Mouse (Mus musculus) testis, adult 2 months (tissue): Measurements from ENCODE around the gene Pacsin1. TPM values are rescaled to one million over a fixed set of nuclear protein-coding genes. Genes with fewer than 3 reads are reported as not detected.
"Not testable (repeated sequence)": the region's sequence is repeated elsewhere in the genome, so short reads cannot be mapped to it uniquely, and the experiment has no call there.

Experiments
- H3K27ac ChIP-seq: fragments of 200-500 bp; 2 replicates; pipeline ENCODE4 v1.5.1; 2012; ENCODE audit warnings: low read depth, low read length; ENCODE audit not compliant: control insufficient read depth, insufficient read depth
- H3K27me3 ChIP-seq: fragments of 200-500 bp; 2 replicates; pipeline ENCODE4 v1.6.1; 2012; ENCODE audit warnings: mild to moderate bottlenecking, low read length, moderate library complexity; ENCODE audit not compliant: control insufficient read depth, insufficient read depth
- H3K36me3 ChIP-seq: fragments of 200-500 bp; 2 replicates; pipeline ENCODE4 v1.6.1; 2012; ENCODE audit warnings: mild to moderate bottlenecking, low read length; ENCODE audit not compliant: control insufficient read depth, insufficient read depth
- H3K4me1 ChIP-seq: fragments of 200-500 bp; 2 replicates; pipeline ENCODE4 v1.6.1; 2012; ENCODE audit warnings: low read length; ENCODE audit not compliant: control insufficient read depth, insufficient read depth
- H3K4me3 ChIP-seq: fragments of 200-500 bp; 2 replicates; pipeline ENCODE4 v1.5.1; 2012; ENCODE audit warnings: low read depth, mild to moderate bottlenecking, low read length, moderate library complexity, mixed read lengths; ENCODE audit not compliant: control insufficient read depth
- CTCF ChIP-seq: fragments of 200-500 bp; IDR thresholded peaks from 2 replicates; pipeline ENCODE4 v1.5.1; 2012; ENCODE audit warnings: low read depth, mild to moderate bottlenecking, inconsistent platforms, low read length, moderate library complexity; ENCODE audit not compliant: control insufficient read depth, insufficient read depth, insufficient replicate concordance
- POLR2A ChIP-seq: fragments of 200-500 bp; IDR thresholded peaks from 2 replicates; pipeline ENCODE4 v1.6.1; 2012; ENCODE audit warnings: low read depth, mild to moderate bottlenecking, inconsistent platforms, low read length, moderate library complexity; ENCODE audit not compliant: control insufficient read depth
- polyA plus RNA-seq: library from polyadenylated mRNA; depleted of rRNA; stranded (reverse); fragments of >200 nt; gene quantifications from 2 replicates; pipeline ENCODE4 v1.2.3, GENCODE M21; 2012

Pacsin1 gene
- polyA plus RNA-seq, 1 experiment: 9.6 TPM

GRCm38 (mm10) chr17:27627451-27627850 is 27.9 kb upstream of the Pacsin1 start:
- H3K4me3 ChIP-seq: no peak overlapping the region
- peaks cover 5% of the 10 kb centered on the region for H3K36me3 ChIP-seq
- TF ChIP-seq POLR2A: no peak
- TF ChIP-seq CTCF: peak; percentile 8; the same call in 1 of the 2 replicates
- peaks cover 5% of the 10 kb centered on the region for H3K4me1 ChIP-seq
- H3K27me3 ChIP-seq: no peaks in the 10 kb centered on the region
- no peak overlapping the region for H3K27ac ChIP-seq

GRCm38 (mm10) chr17:27628376-27628775 is 26.9 kb upstream of the Pacsin1 start:
- Histone ChIP-seq H3K27me3 (no peaks in the 10 kb centered on the region), H3K36me3 (peaks cover 5% of the 10 kb centered on the region), H3K4me1 (peaks cover 5% of the 10 kb centered on the region), H3K27ac (no peak overlapping the region), H3K4me3 (no peak overlapping the region)
- TF ChIP-seq CTCF: no peak
- no peak for TF ChIP-seq POLR2A

GRCm38 (mm10) chr17:27629249-27630020 is 25.9 kb upstream of the Pacsin1 start:
- Histone ChIP-seq H3K4me1 (peaks cover 2% of the 10 kb centered on the region), H3K27ac (no peak overlapping the region), H3K27me3 (no peaks in the 10 kb centered on the region), H3K36me3 (peaks cover 5% of the 10 kb centered on the region), H3K4me3 (no peak overlapping the region)
- peak; percentile 63; the same call in 1 of the 2 replicates for TF ChIP-seq CTCF
- no peak for TF ChIP-seq POLR2A

- peak; percentile 88 for TF ChIP-seq POLR2A
- TF ChIP-seq CTCF: no peak
- Histone ChIP-seq H3K4me1 (peaks cover 9% of the 10 kb centered on the region), H3K36me3 (peaks cover 5% of the 10 kb centered on the region), H3K27me3 (no peaks in the 10 kb centered on the region), H3K27ac (peak within 1 kb of the TSS; percentile 81), H3K4me3 (peak within 1 kb of the TSS; percentile 93)
These were observed 20.3 kb upstream of the Pacsin1 start, which contains the start of gene RPS10-NUDT3 for GRCm38 (mm10) chr17:27634871-27635574. Gene RPS10-NUDT3, minus strand, starts transcription at chr17:27635222.

GRCm38 (mm10) chr17:27635575-27635903 is 19.8 kb upstream of the Pacsin1 start:
- H3K4me3 ChIP-seq, H3K27ac ChIP-seq, H3K27me3 ChIP-seq, H3K36me3 ChIP-seq, H3K4me1 ChIP-seq: not testable (repeated sequence)

GRCm38 (mm10) chr17:27636132-27637020 is 18.9 kb upstream of the Pacsin1 start, which contains the start of gene Rps10:
Gene Rps10, minus strand, starts transcription at chr17:27636669.
- TF ChIP-seq CTCF (no peak), POLR2A (0 out of 2 replicates have a peak, but pooled peaks have one; percentile 10)
- H3K36me3 ChIP-seq: no peaks in the 10 kb centered on the region; the same call in 1 of the 2 replicates

More at GRCm38 (mm10) chr17:27636132-27637020, 18.9 kb upstream of the Pacsin1 start, which contains the start of gene Rps10:
- Histone ChIP-seq H3K27ac (peak within 1 kb of the TSS; percentile 7; the same call in 1 of the 2 replicates), H3K4me1 (peaks cover 9% of the 10 kb centered on the region), H3K27me3 (no peaks in the 10 kb centered on the region), H3K4me3 (no peak within 1 kb of the TSS)
